Mouse (Mus musculus) ES-Bruce4 (cell line): ENCODE data around the gene Cdh23.

ENCODE experiments used
- CTCF ChIP-seq: IDR thresholded peaks from one replicate; pipeline ENCODE4 v1.8.1; 2011; ENCODE audit warnings: low read depth, low read length
- EP300 ChIP-seq: IDR thresholded peaks from 2 replicates; pipeline ENCODE4 v1.6.1; 2011; ENCODE audit warnings: low read depth, low read length; ENCODE audit not compliant: insufficient read depth
- POLR2A ChIP-seq: IDR thresholded peaks from one replicate; pipeline ENCODE4 v1.8.1; 2011; ENCODE audit warnings: low read length; ENCODE audit not compliant: insufficient read depth

GRCm38 (mm10) chr10:60577920-60578737 is 118.2 kb downstream of the Cdh23 start:
- TF ChIP-seq CTCF (no peak), POLR2A (no peak), EP300 (no peak)
